Mouse (Mus musculus) MEL (cell line): ENCODE data around the gene Ptgs1. TPM values are rescaled to one million over a fixed set of nuclear protein-coding genes. Genes with fewer than 3 reads are reported as not detected.

Experiments used
- DNase-seq: peaks from one replicate; pipeline ENCODE4 v3.0.0; 2011; ENCODE audit warnings: low read depth, low spot score
- H3K27ac ChIP-seq: 2 replicates; pipeline ENCODE4 v1.5.1; 2012; ENCODE audit warnings: low read depth, mild to moderate bottlenecking, control low read depth, low read length, moderate library complexity; ENCODE audit not compliant: control insufficient read depth
- H3K27me3 ChIP-seq, 2 experiments: fragments of 150-350 bp in 1 of 2; sonication (generic) in 1 of 2; 2 replicates each; pipeline ENCODE4 v1.6.1; 2012; ENCODE audit warnings: low read length in 2 of 2, mild to moderate bottlenecking in 2 of 2, improper control_type of control experiment in 1 of 2, moderate library complexity in 1 of 2; ENCODE audit not compliant: insufficient read depth in 2 of 2, control insufficient read depth in 1 of 2
- H3K36me3 ChIP-seq, 2 experiments: 2 replicates each; pipeline ENCODE4 v1.6.1; 2012 to 2014; ENCODE audit warnings: low read length in 2 of 2, improper control_type of control experiment in 1 of 2, inconsistent platforms in 1 of 2, mild to moderate bottlenecking in 1 of 2; ENCODE audit not compliant: insufficient read depth in 2 of 2, control insufficient read depth in 1 of 2
- H3K4me1 ChIP-seq, 2 experiments: fragments of 150-350 bp in 1 of 2; sonication (generic) in 1 of 2; 2 replicates each; pipeline ENCODE4 v1.6.1; 2012; ENCODE audit warnings: low read length in 2 of 2, improper control_type of control experiment in 1 of 2, mild to moderate bottlenecking in 1 of 2; ENCODE audit not compliant: insufficient read depth in 2 of 2, control insufficient read depth in 1 of 2
- H3K4me3 ChIP-seq, 2 experiments: fragments of 150-350 bp in 1 of 2; sonication (generic) in 1 of 2; 2 replicates each; pipeline ENCODE4 v1.5.1; 2012; ENCODE audit warnings: low read depth in 2 of 2, low read length in 2 of 2, mild to moderate bottlenecking in 2 of 2, moderate library complexity in 2 of 2, control low read depth in 1 of 2, improper control_type of control experiment in 1 of 2; ENCODE audit not compliant: control insufficient read depth in 1 of 2, insufficient read depth in 1 of 2
- H3K79me2 ChIP-seq: 2 replicates; pipeline ENCODE4 v1.6.1; 2012; ENCODE audit warnings: mild to moderate bottlenecking, low read length, moderate library complexity; ENCODE audit not compliant: control insufficient read depth, poor library complexity, insufficient read depth
- H3K9ac ChIP-seq: 2 replicates; pipeline ENCODE4 v1.6.1; 2012; ENCODE audit warnings: low read depth, mild to moderate bottlenecking, control low read depth, low read length, moderate library complexity; ENCODE audit not compliant: control insufficient read depth, poor library complexity, severe bottlenecking
- H3K9me3 ChIP-seq: fragments of 150-350 bp; sonication (generic); replicated peaks from 2 replicates; pipeline ENCODE4 v1.6.1; 2012; ENCODE audit warnings: mild to moderate bottlenecking, low read length, improper control_type of control experiment, moderate library complexity; ENCODE audit not compliant: insufficient read depth
- BHLHE40 ChIP-seq: IDR thresholded peaks from 2 replicates; pipeline ENCODE4 v1.6.1; 2012; ENCODE audit warnings: low read depth, mild to moderate bottlenecking, inconsistent platforms, low read length, improper control_type of control experiment, borderline replicate concordance
- CHD1 ChIP-seq: IDR thresholded peaks from 2 replicates; pipeline ENCODE4 v1.6.1; 2012; ENCODE audit warnings: low read depth, mild to moderate bottlenecking, inconsistent platforms, low read length, improper control_type of control experiment
- CHD2 ChIP-seq: IDR thresholded peaks from 2 replicates; pipeline ENCODE4 v1.6.1; 2011; ENCODE audit warnings: low read length, improper control_type of control experiment
- E2F4 ChIP-seq: IDR thresholded peaks from 2 replicates; pipeline ENCODE4 v1.6.1; 2011; ENCODE audit warnings: low read depth, low read length, improper control_type of control experiment, borderline replicate concordance
- ETS1 ChIP-seq: IDR thresholded peaks from 2 replicates; pipeline ENCODE4 v1.6.1; 2012; ENCODE audit warnings: low read depth, mild to moderate bottlenecking, inconsistent platforms, low read length, improper control_type of control experiment, moderate library complexity
- GABPA ChIP-seq: IDR thresholded peaks from 2 replicates; pipeline ENCODE4 v1.6.1; 2012; ENCODE audit warnings: low read depth, mild to moderate bottlenecking, inconsistent platforms, low read length, improper control_type of control experiment, moderate library complexity
- HCFC1 ChIP-seq: IDR thresholded peaks from 2 replicates; pipeline ENCODE4 v1.6.1; 2012; ENCODE audit warnings: low read depth, mild to moderate bottlenecking, inconsistent platforms, low read length, improper control_type of control experiment, moderate library complexity
- JUND ChIP-seq: IDR thresholded peaks from 2 replicates; pipeline ENCODE4 v1.6.1; 2011; ENCODE audit warnings: low read depth, mild to moderate bottlenecking, improper control_type of control experiment, low read length
- MAX ChIP-seq: IDR thresholded peaks from 2 replicates; pipeline ENCODE4 v1.6.1; 2011; ENCODE audit warnings: low read length, improper control_type of control experiment
- MEF2A ChIP-seq: IDR thresholded peaks from 2 replicates; pipeline ENCODE4 v1.6.1; 2014; ENCODE audit warnings: low read depth, mild to moderate bottlenecking, inconsistent platforms, low read length, improper control_type of control experiment; ENCODE audit not compliant: poor library complexity, insufficient replicate concordance, severe bottlenecking; ENCODE audit errors: extremely low read depth
- MYB ChIP-seq: IDR thresholded peaks from 2 replicates; pipeline ENCODE4 v1.6.1; 2011; ENCODE audit warnings: mild to moderate bottlenecking, low read depth, low read length, improper control_type of control experiment
- MYC ChIP-seq: IDR thresholded peaks from 2 replicates; pipeline ENCODE4 v1.6.1; 2011; ENCODE audit warnings: low read depth, mild to moderate bottlenecking, low read length, improper control_type of control experiment, moderate library complexity
- POLR2AphosphoS2 ChIP-seq: IDR thresholded peaks from 2 replicates; pipeline ENCODE4 v1.6.1; 2011; ENCODE audit warnings: low read length, improper control_type of control experiment
- POLR2AphosphoS5 ChIP-seq: IDR thresholded peaks from 2 replicates; pipeline ENCODE4 v1.6.1; 2012; ENCODE audit warnings: low read depth, borderline replicate concordance, mild to moderate bottlenecking, inconsistent platforms, low read length, moderate library complexity, mixed read lengths
- RCOR1 ChIP-seq: IDR thresholded peaks from 2 replicates; pipeline ENCODE4 v1.6.1; 2012; ENCODE audit warnings: low read depth, mild to moderate bottlenecking, inconsistent platforms, low read length, improper control_type of control experiment
- SIN3A ChIP-seq: IDR thresholded peaks from 2 replicates; pipeline ENCODE4 v1.6.1; 2012; ENCODE audit warnings: low read length, improper control_type of control experiment, inconsistent platforms
- TAL1 ChIP-seq: IDR thresholded peaks from 2 replicates; pipeline ENCODE4 v1.6.1; 2012; ENCODE audit warnings: mild to moderate bottlenecking, inconsistent platforms, low read length, moderate library complexity, mixed read lengths
- ZKSCAN1 ChIP-seq: IDR thresholded peaks from 2 replicates; pipeline ENCODE4 v1.6.1; 2012; ENCODE audit warnings: low read depth, mild to moderate bottlenecking, inconsistent platforms, low read length, improper control_type of control experiment, moderate library complexity
- ZMIZ1 ChIP-seq: IDR thresholded peaks from 2 replicates; pipeline ENCODE4 v1.6.1; 2012; ENCODE audit warnings: low read depth, mild to moderate bottlenecking, inconsistent platforms, low read length, improper control_type of control experiment, moderate library complexity
- ZNF384 ChIP-seq: IDR thresholded peaks from 2 replicates; pipeline ENCODE4 v1.6.1; 2012; ENCODE audit warnings: low read depth, mild to moderate bottlenecking, inconsistent platforms, low read length, improper control_type of control experiment
- polyA plus RNA-seq, 2 experiments: library from polyadenylated mRNA; stranded (reverse) in 1 of 2; unstranded in 1 of 2; fragments of >175 nt in 1 of 2; fragments of >200 nt in 1 of 2; gene quantifications; 2 replicates each; pipeline versions ENCODE4 v1.2.1 to v1.2.4; 2012; ENCODE audit warnings: low replicate concordance in 2 of 2, low read depth in 1 of 2; ENCODE audit not compliant: insufficient read length in 2 of 2, insufficient read depth in 1 of 2, missing spikeins in 1 of 2
- total RNA-seq: library from RNA; depleted of rRNA; stranded (reverse); fragments of 300-350 nt; gene quantifications from 2 replicates; pipeline ENCODE4 v1.2.3, GENCODE M21; 2012

Gene Ptgs1
- total and polyA plus RNA-seq, 3 experiments = 3.9 to 20.0 TPM; not detected in 1

DNA sequence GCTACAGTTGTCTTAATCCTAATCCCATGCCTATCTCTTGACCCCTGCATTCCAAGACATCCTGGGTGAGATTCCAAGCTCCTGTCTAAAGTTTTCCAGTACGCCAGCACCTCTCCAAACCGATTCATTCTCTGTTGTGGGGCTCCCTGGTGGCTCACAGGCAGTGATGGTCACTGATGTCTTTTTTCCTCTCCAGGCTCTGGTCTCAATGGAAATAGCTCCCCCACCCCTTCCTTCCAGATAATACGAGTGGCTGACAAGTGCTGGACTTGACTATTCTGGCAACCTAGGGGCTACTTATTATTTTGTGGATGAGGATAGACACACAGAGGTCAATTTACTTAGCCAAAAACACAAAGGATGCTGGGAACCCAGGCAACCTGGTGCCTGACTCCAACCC is 33.2 kb upstream of the Ptgs1 start:
- Histone ChIP-seq H3K79me2 (no peaks in the 10 kb centered on the region; the same call in 1 of the 2 replicates), H3K4me1 (peaks cover 5 to 22% of the 10 kb centered on the region in 2 experiments), H3K4me3 (no peak overlapping the region), H3K27me3 (no peaks in the 10 kb centered on the region), H3K9ac (no peak overlapping the region), H3K36me3 (peaks cover 0 to 14% of the 10 kb centered on the region in 2 experiments; a peak in 2 of 4 replicates), H3K9me3 (no peaks in the 10 kb centered on the region), H3K27ac (no peak overlapping the region)
- DNase-seq = no peak
- no peak for TF ChIP-seq SIN3A
- TF ChIP-seq CHD2 = no peak
- TF ChIP-seq MEF2A = no peak
- TF ChIP-seq CHD1 = no peak
- no peak for TF ChIP-seq ZMIZ1
- TF ChIP-seq MYC = no peak
- no peak for TF ChIP-seq GABPA
- no peak for TF ChIP-seq POLR2AphosphoS2
- TF ChIP-seq TAL1 = no peak
- TF ChIP-seq JUND = no peak
- TF ChIP-seq ZNF384 = no peak
- no peak for TF ChIP-seq E2F4
- TF ChIP-seq MAX = no peak
- TF ChIP-seq HCFC1 = no peak
- TF ChIP-seq RCOR1 = no peak
- TF ChIP-seq ZKSCAN1 = no peak
- TF ChIP-seq POLR2AphosphoS5 = no peak
- no peak for TF ChIP-seq ETS1
- TF ChIP-seq MYB = no peak
- no peak for TF ChIP-seq BHLHE40
